Mouse (Mus musculus) lung, postnatal 25 days (tissue): ENCODE measurements around the gene Tmx2.
"Not testable (repeated sequence)": the region's sequence is repeated elsewhere in the genome, so short reads cannot be mapped to it uniquely, and the experiment has no call there.

ENCODE experiments used
- DNase-seq: peaks from one replicate; pipeline ENCODE4 v3.0.0; 2022; ENCODE audit warnings: low spot score

Tmx2 gene

DNA sequence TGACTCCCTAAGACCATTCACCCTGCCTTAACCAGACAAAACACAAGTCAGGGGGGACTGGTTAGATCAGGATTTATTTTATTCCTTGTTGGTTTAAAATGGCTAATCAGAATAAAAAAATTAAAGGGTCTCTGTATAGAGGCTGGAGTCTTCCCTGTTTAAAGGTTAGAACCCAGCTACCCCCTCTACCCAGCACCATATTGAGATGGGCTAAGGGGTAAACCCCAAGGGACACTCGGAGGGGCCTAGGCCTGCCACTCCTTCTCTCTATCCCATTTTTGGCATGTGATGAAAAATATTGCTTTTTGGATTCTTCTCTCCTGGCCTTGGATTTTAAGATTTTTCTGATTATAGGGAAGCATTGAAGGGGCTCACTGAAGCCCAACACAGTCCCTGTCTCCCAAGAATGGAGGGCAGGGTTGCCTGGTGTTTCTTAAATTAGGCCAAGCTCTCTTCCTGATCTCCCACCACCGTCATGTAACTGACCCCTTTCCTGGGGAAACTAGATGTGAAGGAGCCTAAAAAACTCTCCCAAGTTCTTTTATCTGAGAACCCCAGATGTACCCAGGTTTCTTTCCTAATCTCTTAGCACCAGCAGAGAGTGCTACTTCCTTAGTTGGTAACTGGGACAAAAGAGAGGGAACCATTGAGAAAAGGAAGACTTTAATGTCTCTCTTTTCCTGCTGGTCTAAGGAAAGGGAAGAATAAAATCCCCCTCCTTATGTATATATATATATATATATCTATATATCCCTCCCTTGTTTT lies 9.3 kb upstream of the Tmx2 start:
- no peak for DNase-seq

GRCm38 (mm10) chr2:84682605-84683183 lies 3.8 kb upstream of the Tmx2 start:
- DNase-seq: no peak

- DNase-seq: peak; percentile 99
Measured at GRCm38 (mm10) chr2:84677968-84678880, 716 bp downstream of the Tmx2 start, which contains the start of the genes Gm28635 and Med19. TSS of gene Gm28635 (minus strand) at chr2:84678041. TSS of gene Med19 (plus strand) at chr2:84678402.

DNA sequence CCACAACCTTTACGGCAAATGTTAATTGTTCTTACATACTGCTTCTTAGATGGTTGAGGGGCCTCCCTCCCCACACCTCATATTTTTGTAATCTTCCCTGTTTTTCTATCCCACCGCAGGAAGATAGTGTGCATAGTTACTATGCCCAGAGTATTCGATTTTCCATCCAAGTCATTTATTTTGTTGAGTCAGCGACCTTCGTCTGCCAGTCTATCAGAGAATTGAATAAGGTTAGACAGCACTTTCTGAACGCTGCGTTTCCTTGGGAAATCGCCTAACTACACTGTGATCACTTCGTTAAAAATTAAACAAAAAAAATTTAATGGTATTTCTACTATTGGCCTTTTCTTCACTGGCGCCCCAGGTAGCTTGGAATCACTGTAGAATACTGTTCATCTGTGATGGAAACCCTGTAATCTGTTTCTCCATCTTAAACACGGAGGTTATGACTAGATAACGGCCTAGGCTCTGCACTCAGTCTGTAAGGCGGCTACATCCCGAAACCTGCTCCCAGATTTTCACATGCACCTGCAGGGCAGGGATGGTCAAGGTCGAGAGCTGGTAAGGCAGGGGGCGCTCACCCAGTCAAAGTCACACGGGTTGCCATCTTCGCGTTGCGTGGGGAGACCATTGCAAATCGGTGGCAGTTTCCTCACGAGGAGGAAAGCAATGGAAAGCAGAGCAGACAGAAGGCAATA lies 1.5 kb downstream of the Tmx2 start:
- DNase-seq: no peak

DNA sequence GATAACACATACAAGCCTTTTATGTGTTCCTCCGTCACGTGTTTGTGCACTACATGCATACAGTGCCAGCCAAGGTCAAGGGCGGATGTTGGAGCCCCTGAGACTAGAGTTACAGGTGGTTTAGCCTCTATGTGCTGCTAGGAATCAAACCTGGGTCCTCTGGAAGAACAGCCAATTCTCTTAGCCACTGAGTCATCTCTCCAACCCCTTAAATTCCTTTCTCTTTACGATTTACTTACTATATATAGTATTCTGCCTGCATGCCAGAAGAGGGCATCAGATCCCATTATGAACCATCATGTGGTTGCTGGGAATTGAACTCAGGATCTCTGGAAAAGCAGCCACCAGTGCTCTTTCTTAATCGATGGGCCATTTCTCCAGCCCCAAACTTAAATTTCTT lies 7.4 kb downstream of the Tmx2 start:
- DNase-seq: not testable (repeated sequence)

- DNase-seq: peak; percentile 86
Measured at GRCm38 (mm10) chr2:84670569-84670933, 8.4 kb downstream of the Tmx2 start, which contains the start of gene Selenoh. TSS of gene Selenoh (minus strand) at chr2:84670770.

GRCm38 (mm10) chr2:84669828-84670568 lies 8.9 kb downstream of the Tmx2 start:
- DNase-seq: peak; percentile 40

GRCm38 (mm10) chr2:84666081-84666480 lies 12.9 kb downstream of the Tmx2 start:
- peak; percentile 43 for DNase-seq

DNA sequence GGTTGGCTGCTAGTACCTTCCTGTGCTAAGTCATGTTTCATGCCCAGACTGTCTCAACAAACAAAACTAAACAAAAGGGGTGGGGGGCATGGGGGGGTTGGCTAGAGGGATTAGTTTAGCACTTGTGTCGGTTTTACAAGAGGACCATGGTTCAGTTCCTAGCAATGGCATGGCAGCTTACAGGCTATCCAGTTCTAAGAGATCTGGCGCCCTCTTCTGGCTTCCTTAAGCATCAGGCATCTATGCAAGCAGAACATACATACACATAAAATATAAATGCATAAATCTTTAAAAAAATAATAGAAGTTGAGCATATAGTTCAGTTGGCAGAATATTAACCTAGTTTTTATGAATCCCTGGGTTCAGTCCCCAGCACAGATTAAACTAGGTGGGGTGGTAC lies 16.1 kb downstream of the Tmx2 start:
- DNase-seq: peak; percentile 57

GRCm38 (mm10) chr2:84660253-84660652 lies 18.7 kb downstream of the Tmx2 start:
- peak; percentile 85 for DNase-seq

- DNase-seq: no peak
Measured at GRCm38 (mm10) chr2:84658806-84659205, 20.1 kb downstream of the Tmx2 start, which contains the start of gene Btbd18. TSS of gene Btbd18 (plus strand) at chr2:84659079.

- DNase-seq: no peak
Measured at GRCm38 (mm10) chr2:84655864-84656263, 23.1 kb downstream of the Tmx2 start.

GRCm38 (mm10) chr2:84653354-84653753 lies 25.6 kb downstream of the Tmx2 start:
- DNase-seq: no peak

GRCm38 (mm10) chr2:84650464-84651195 lies 28.3 kb downstream of the Tmx2 start, which contains the start of gene Ctnnd1:
TSS of gene Ctnnd1 (minus strand) at chr2:84650765.
- peak; percentile 92 for DNase-seq

DNA sequence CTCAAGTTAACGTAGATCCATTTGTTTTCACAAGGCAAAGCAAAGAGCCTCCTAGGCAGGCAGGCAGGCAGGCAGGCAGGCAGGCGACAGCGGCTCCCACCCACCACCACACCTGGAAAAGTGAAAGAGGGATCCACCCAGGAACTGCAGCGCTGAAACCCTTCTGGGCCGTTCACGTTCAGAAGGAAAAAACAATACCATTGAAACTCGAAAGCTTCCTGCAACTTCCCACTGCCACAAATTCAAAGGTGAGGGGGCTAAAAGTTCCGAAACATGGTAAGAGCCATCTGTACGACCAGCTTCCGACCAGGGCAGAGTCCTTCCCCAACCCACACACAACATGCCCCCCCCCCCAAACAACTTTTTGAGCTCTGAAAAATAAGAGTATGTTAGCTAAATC lies 29.3 kb downstream of the Tmx2 start:
- no peak for DNase-seq

DNA sequence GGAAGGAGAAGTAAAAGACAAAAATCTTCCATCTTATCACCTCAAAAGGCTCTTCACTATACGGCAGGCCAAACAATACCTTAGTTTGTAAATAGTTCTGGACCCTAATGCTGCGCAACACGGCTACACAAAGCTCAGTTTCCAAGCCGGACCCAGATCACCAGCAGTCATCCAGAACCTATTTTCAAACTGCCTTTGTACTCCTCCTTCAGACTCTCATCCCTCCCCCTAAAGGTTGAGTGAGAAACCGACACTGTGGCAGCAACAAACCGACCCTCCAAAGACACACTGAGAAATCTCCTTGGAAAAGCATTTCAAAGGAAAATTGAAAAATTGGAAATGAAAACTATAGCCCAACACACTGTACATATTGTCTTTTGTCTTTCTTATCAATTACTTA lies 30.6 kb downstream of the Tmx2 start:
- no peak for DNase-seq

GRCm38 (mm10) chr2:84647051-84647568 lies 31.8 kb downstream of the Tmx2 start:
- DNase-seq: no peak

DNA sequence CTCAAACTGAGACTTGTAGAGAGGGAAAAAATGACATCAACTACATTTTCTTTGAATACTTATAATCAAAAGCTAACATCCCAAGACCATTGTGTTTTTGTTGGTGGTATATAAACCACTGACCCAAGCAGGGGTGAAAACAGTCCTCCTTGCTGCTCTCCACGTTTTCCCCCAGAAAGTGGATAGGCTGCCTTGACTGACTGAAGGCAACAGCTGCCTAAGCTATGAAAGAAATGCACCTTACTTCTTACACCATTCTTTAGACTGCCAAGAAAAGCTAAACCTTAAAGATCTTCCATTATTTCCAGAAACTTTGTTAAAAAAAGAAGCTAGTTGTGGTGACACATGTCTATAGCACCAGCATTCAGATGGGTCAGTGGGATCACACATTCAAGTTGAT lies 32.8 kb downstream of the Tmx2 start:
- DNase-seq: no peak

GRCm38 (mm10) chr2:84640833-84641232 lies 38.1 kb downstream of the Tmx2 start:
- no peak for DNase-seq
